Mouse (Mus musculus): ENCODE measurements around the gene Tbl1xr1.

GRCm38 (mm10) chr3:22091266-22091550, 14.8 kb downstream of the Tbl1xr1 start:
- TF ChIP-seq CTCF (IDR thresholded peaks at IDR 0.05 in 2 of 3, conservative IDR thresholded peaks at IDR 0.05 in 1 of 3; ENCODE audit: control insufficient read depth in 1 of 3, insufficient read depth in 1 of 3, low read depth in 2 of 3, low read length in 3 of 3, poor library complexity in 1 of 3, severe bottlenecking in 1 of 3) (no peak), CHD2 (IDR thresholded peaks at IDR 0.05; ENCODE audit: low read length) (no peak), GATA1 (IDR thresholded peaks at IDR 0.05; ENCODE audit: low read depth, low read length) (no peak), TAL1 (IDR thresholded peaks at IDR 0.05; ENCODE audit: low read length) (no peak), USF2 (IDR thresholded peaks at IDR 0.05; ENCODE audit: borderline replicate concordance in 1 of 2, insufficient read depth in 1 of 2, low read depth in 1 of 2, low read length in 2 of 2) (no peak), POLR2AphosphoS2 (IDR thresholded peaks at IDR 0.05; ENCODE audit: low read length) (no peak), RCOR1 (IDR thresholded peaks at IDR 0.05; ENCODE audit: low read depth, low read length) (no peak), POLR2A (IDR thresholded peaks at IDR 0.05; ENCODE audit: control insufficient read depth in 1 of 2, insufficient read depth in 1 of 2, low read depth in 1 of 2, low read length in 2 of 2, poor library complexity in 1 of 2) (no peak), HCFC1 (IDR thresholded peaks at IDR 0.05; ENCODE audit: low read depth, low read length) (no peak), GABPA (IDR thresholded peaks at IDR 0.05; ENCODE audit: low read depth, low read length) (no peak), EP300 (IDR thresholded peaks at IDR 0.05; ENCODE audit: low read depth in 1 of 2, low read length in 2 of 2) (no peak), ZNF384 (IDR thresholded peaks at IDR 0.05; ENCODE audit: low read depth, low read length) (no peak), MAZ (IDR thresholded peaks at IDR 0.05; ENCODE audit: low read depth, low read length) (no peak)
